Mouse (Mus musculus): ENCODE data around the gene Ripor3.

The Ripor3 gene

DNA sequence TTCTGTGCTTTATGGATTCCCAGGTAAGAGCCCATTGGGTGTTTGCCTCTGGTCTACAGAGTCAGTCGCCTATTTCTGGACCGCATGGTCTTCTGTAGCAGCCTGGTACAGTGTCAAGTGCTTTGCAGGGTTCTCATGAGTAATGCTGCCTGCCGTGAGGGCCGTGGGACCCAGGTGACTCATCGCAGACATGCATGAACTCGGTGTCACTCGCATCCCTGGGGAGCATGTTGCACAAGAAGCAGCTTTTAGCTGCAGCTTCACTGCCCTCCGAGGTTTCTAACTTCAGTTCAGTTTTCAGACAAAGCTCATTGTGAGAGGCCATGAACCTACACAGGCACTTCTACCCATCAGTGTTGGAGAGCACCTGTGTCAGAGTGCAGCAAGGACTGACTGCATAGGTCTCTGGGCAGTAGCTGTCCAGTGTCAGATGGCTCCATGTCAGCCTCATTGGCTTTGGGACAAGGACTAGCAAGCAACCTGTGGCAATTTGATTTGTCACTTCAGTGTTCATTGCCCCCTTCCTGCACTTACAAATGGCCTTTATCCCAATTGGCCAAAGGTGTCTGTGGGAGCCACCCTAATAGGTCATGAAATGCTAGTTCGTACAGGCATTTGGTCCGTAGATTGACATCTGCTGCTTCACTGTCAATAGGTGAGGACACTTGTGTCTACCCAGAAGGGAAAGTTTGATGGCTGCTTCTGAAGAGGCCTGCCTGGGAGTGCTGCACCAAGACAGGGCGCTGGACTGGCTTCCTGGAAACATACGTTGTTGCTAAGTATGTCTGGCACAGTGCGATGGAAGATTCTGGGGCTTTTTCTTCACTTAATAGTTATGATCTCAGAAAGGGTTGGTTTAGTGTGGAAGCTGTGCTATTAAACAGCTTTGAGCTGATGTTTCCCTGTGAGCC lies 58.9 kb downstream of the Ripor3 start:
- peak; percentile 36 for DNase-seq

DNA sequence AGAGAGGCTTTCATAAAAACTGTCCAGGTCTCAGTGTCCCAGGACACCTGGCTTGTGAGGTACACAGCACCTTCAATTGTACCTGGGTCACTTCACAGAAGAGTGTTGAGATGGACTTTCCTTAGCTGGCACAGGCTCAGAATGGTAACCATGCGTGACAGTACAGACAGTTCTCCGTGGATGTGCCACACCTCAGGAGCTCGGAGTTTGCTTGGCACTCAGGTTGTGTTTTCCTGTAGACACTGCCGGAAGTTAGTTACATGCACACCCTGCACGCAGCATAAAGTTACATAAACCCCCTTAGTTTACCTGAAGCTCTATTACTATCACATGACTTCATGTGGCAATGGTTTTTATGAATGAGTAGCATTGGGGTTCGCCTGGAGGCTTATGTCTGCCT lies 59.7 kb downstream of the Ripor3 start:
- peak; percentile 97 for DNase-seq

DNA sequence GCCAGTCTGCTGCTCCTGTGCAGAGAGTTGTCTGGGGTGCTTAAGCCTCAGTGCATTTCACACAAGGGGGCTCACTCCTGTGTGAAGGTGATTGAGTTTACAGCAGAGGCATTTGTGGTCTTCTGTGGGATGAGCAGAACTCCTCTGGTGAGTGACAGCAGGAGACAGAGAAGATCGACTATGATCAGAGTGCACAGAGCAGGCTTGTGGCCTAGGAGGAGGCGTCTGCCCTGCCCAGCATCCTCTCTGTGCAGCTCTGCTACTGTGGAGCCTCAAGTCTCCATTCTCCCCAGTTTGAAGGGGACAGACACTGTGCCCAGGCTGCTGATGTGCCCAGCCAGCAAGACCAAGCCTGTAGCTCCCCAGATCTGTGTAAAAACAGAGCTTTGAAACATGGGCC lies 60.6 kb downstream of the Ripor3 start:
- DNase-seq: peak; percentile 33

DNA sequence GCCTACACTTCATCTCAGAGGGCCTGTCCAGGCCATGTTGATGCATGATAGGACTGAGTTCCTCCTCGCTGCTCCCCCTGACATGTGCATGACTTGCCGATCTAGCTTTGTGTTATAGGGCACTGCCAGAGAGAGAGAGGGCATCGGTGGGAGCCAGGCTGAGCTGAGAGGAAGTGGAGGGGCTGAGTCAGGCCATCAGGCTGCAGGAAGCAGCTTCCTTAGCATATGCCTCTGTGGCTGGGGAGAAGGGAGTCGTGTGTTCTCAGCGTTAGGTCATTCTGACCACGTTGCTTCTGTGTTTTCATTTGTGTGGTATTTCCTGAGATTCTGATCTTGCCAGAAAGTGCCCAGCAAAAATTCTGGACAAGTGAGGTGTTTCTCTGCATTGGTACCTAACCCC lies 61.2 kb downstream of the Ripor3 start:
- DNase-seq: peak; percentile 26

DNA sequence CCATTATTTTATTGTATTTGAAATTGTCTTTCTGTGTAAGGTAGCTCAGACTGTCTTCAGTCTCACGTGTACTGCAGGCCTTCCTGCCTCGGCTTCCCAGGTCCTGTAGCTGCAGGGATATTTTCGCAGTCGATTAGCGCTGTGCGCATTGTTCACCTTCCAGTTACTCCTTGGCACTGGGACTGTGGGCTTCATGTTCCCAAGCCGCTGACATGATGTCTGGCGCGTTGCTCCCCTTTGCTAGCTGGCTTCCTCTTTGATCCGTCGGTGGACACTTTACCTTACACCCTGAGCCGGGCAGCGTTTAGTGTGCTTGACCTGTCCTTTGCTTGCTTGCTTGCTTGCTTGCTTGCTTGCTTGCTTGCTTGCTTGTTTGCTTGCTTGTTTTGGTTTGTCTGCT lies 61.9 kb downstream of the Ripor3 start:
- DNase-seq: no peak

DNA sequence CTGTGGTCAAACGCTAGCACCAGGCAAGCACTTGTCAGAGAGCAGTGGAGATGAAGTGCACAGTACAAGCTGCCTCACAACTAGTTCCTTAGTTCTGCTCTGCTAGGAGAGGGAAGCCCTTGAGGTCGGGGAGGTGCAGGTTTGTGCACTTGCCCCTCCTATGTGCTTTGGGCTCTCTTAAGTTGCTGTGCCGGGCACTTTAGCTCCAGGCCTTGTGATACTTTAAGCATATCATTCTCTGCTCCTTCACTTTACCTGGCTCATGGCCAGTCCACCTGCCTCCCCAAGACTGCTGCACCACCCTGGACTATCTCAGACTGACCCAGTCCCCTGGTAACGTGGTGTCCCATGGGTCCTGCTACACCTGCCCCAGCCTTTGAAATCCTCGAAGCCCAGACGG lies 62.4 kb downstream of the Ripor3 start:
- DNase-seq: no peak

DNA sequence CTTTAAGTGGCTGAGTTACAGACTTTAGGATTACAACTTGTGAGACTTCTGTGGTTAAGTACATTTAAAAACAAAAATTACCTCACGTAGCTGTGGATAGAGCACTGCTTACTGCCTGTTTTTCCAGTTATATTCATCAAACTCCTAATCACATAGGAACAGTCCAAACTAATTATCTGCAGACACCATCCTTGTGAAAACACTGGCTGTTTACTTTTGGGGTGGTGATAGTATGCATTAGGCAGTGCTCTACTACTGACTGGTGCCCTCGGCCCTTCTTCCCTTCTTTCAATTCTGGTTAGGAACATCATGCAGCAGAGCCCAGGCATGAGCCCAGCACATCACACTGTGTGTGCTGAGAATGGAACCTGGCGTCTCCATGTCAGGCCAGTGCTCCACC lies 63.2 kb downstream of the Ripor3 start:
- no peak for DNase-seq

DNA sequence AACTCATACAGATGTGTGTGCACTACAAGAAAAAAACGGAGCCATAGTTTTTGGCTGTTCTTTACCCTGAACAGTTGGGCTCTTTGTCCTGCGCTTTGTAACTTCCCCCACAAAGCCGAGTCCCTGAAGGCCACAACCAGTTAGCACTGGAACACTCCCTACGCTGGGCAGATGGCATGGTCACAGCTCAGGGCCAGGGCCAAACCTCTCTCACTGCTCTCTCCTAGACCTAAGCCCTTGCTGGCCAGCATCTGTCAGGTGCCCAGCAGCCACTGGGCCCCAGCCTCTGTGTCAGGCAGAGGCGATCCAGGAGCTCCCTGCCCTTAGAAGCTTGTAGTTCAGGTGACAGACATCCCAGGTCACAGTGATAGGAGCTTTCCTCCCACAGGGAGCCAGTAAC lies 65.0 kb downstream of the Ripor3 start:
- no peak for DNase-seq

DNA sequence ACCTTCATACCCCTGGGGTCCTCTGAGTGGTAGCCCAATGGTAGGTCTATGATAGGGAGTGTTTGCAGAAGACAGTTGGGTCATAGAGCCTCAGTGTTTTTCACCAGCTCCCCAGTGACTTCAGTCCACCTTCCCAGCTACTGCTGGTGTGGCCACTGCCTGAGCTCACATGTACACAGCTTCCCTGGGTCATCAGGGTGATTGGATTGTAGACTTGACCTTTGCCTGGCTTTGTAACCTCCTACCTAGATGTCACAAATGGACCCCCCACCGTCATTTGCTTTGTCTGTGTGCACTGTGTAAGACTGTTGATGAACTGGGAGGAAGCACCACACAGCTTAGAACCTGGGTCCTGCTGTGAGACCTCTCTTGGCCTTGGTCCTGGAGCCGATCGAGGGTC lies 66.2 kb downstream of the Ripor3 start:
- no peak for DNase-seq

DNA sequence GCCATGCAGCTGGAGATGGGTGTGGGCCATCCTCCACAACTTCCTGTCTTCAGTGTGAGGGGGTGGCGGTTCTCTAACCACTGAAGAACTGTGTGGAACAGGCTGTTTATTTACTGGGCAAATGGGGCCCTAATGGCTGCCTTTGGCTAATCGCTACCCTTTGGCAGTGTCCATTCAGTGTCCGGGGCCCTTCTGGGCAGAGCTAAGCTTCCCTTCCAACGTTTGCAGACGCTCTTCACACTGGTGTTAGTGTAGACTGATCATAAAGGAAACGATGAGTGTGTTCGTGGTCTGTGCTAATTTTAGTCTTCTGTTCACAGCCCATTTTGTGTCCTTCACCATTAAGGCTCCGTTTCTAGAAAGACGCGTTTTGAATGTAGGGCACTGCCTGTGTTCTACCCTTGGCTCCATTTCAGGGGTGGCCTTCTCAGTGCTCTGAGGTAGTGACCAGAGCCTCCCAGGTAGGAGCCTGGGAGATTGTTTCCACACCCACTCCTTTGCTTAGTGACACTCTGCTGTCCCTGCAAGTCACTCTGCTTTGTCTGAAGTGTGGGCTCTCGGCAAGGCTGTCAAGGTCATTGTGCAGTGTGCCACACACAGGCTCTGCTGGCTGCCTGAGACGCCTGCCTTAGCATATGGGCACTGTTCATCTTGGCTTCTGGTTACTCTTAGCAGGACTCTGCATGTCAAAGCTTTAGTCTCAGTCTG lies 67.3 kb downstream of the Ripor3 start:
- peak; percentile 40 for DNase-seq

DNA sequence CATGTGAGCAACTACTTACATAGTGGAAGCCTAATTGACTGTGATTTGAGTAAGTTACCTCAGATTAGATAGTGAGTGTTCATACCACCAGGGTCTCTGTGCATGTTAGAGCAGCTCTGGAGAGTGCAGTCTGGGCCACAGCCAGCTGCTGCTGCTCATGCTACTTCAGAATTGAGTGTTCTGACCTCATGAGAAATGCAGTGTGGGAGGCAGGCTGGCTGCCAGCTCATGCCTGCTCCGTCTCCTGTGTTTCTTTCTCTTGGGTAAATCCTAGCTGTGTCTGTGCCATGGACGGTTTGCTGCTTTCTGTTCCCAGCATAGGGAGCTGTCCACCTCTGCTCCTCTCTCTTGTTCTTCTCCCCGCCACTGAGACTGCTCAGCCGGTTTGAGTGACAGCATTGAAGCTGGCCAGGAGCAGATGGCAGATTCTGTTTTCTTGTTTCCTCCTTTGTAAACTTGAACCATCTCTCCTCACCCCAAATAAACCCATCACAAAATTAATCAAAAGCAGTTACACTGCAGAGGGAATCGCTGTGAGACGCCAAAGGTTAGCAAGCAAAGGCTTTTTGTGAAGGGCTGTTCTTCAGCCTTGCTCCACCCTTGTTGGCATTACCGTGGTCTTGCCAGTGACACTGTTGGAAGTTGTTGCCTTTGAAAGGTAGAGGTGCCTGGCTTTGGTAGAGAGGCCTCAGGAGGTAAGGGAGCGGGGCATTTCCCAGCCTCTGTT lies 68.1 kb downstream of the Ripor3 start:
- peak; percentile 73 for DNase-seq

DNA sequence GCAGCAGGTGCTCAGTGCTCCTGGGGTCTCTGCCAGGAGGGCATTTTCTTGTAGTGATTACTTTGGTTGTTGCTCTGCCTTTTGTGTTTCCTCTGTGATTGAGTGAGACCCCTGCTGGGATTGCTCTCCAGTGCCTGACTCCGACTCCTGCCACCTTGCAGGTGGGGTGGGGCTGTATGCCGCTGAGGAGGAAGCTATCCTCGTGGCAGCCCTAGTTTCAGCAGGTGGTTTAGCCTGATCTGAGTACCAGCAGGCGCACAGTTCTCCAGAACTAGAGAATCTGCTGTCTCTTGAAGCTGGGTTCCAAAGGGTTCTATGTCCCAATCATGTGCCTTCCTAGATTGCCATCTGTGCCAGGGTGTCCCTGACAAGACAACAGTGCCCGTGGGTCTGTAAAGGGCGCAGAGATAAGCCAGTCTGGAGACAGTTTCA lies 68.7 kb downstream of the Ripor3 start:
- no peak for DNase-seq

DNA sequence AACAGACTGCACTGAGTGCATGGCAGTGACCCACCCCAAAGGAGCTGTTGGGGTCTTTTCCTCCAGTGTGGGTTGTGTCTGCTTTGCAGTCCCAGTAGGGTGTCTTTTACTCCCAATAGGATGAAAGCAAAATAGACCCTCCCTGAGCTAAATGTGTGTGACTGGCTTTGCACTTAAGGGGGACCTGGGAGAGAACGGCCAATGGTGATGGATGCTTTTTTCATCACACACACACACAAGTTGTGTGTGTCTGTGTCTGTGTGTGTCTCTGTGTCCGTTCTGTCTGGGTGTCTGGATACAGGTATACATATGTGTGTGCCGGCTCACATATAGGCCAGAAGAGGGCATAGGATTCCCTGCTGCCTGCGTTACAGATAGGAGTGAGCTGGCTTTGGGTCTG lies 69.1 kb downstream of the Ripor3 start:
- DNase-seq: no peak

DNA sequence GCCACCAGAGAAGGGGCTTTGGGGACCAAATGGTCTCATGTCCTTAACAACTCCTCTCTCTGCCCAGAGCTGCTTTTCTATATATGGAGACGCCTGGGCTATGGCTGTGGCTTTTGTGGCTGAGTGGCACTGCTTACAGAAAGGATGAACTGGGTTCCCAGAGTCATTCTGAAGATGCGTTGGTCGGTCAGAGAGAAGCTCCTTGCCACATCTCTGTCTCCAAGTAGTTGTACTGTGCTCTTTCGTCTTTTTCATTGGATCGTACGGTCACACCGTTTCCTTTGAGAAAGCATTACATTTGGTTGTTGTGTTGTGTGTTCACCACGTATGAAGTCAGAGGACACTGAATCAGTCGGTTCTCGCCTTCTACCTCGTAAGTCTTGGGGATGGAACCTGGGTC lies 69.8 kb downstream of the Ripor3 start:
- no peak for DNase-seq

DNA sequence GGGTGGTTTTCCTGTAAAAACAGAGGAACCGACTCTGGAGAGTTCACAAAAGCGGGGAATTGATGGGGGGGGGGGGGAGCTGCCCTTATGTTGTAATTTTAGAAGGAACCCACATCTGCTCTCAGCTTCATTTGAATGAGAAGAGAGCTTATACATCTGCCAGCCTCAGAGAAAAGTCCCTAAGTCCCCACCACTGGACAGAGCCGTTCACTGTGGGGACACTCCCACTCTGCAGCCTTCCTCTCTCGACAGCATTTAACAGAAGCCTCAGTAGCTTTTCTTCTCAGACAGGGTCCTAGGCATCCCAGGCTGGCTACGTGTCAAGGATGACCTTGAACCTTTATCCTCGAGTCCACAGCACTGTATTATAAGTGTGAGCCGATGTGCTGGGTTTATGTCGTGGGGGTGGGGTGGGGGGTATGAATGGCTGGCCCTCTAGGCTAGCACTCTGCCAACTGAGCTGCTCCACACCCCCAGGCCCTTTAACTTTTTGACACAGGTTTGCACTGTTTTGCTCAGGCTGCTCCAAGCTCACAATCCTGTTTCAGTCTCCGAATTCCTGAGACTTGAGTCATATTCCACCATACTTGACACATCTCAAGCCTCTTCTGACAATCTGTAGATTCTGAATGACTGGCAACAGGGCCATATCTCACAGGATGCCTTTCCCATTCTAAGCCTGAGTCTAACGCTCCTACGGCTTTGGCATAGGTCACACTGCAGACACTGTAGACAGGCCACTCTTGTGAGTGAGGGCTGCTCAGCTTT lies 70.6 kb downstream of the Ripor3 start:
- no peak for DNase-seq

DNA sequence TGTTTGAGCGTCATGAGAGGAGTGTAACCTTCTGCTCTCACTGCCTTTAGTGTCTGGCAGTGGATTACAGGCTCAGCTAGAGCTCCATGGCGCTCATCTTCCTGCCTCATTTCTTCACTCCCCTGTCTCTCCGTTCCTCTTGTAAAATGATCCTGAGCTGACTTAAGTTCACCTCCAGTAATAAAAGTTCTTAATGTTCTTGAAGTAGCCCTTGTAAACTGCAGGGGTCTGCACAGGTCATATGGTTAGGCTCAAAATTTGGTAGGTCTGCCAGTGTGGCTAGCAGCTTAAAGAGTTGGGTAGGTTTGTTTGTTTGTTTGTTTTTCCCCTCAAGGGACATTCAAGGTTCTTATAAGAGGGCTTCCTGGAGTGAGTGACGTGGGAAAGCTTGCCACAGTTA lies 71.2 kb downstream of the Ripor3 start:
- DNase-seq: no peak

DNA sequence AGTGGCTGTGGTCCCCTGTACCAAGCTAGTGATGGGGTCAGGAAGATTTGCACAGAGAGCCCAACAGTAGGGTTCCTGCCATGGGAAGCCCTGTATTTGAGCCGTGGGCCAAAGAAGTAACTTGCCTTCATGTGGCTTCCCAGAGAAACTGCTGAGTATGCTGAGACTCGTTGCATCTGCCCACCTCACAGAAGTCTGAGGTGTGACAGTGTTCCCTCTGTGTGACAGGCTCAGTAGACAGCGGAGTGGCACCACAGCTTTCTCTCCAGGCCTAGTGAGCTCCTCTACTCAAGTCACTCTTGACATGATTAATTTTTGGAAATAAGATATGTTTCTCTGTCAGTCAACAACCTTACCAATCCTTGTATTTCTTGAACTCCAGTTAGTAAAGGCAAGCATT lies 71.6 kb downstream of the Ripor3 start:
- DNase-seq: no peak

DNA sequence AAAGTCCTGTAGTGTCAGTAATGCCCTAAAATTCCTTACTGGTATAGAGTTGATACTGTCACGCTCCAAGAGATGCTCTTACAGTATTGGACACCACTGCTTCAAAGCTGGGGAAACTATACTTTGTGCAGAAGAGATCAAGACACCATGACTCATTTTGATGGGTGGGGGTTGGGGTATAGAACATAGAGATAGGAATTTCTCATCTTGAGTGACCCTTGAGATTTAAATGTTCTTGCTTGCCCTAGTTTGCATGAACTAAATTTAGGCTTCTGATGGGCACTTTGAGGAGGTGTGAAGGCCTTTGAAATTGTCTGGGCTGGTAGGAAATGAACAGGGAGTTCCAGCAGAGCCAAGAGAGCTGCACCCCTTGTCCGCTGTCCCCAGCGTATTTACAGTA lies 74.5 kb downstream of the Ripor3 start:
- no peak for DNase-seq

DNA sequence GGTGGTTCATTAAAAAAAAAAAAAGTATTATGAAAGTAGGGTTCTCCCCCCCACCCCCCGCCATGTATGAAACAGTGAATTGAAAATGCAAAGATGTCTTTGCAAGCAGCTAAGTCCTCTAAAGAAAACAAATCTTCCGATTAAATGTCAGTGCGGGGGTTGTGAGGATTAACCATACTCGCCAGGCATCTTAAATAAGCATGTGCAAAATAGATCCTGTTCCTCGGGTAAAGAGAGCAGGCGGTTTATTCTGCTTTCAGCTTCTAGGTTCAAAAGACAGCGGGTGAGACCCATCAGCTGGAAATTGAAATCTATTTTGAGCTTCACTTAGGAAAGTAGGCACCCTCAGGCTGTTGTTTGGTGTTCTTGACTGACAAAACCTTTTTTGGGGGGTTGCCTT lies 77.0 kb downstream of the Ripor3 start:
- DNase-seq: no peak

DNA sequence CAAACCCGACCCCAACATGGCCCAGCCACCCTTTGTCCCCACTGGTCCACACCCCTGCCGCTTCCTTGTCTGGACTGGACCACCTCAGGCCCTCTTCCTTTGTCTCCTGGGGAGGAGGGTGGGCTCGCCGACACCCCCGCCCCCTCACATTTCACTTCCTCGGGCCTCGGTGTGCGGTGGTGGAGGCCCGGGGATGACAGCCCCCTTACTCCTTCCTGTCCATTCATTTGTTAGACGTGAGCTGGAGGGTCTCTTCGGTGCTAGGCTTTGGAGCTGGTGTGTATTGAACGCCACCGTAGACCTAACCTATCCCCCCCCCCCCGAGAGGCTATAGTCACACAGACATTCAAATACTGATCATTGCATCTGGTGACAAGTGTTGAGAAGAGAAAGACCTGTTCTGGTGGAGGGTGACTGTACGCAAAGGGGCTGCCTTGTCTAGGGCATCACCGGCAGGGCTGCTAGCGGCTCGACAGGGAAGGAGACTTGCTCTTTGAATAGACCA lies 77.6 kb downstream of the Ripor3 start:
- DNase-seq: no peak

DNA sequence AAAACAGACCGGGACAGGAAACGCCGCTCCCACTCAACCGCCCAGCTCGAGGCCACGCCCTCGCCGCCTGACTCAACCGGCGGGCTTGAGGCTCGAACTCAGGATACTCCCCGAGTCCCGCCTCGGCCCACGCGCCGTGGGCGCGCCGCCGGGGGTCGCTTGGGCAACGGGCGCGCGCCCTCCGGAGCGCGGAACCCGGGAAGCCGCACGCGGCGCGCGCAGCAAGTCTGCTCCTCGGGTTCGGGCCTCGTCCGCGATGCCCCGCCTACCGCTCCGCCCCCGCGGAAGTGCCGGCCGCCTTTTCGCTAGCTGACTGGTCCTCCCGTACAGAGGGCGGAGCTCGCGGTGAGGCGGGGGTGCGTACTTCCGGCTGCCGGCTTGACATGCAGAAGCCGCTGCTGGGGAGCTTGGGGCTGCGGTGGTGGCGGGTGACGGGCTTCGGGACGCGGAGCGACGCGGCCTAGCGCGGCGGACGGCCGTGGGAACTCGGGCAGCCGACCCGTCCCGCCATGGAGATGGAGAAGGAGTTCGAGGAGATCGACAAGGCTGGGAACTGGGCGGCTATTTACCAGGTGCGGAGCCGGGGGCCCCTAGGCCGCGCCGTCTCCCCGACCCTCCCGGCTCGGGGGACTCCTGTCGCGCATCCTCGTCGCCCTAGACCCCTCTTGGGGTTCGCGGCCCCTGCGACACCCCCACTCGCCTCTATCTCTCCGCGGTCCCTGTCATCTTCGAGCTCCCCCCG lies 78.3 kb downstream of the Ripor3 start, which contains the start of gene Ptpn1:
Gene Ptpn1 (plus strand): TSS at position 73 of the 742 bp plus-strand sequence.
- DNase-seq: peak; percentile 99

DNA sequence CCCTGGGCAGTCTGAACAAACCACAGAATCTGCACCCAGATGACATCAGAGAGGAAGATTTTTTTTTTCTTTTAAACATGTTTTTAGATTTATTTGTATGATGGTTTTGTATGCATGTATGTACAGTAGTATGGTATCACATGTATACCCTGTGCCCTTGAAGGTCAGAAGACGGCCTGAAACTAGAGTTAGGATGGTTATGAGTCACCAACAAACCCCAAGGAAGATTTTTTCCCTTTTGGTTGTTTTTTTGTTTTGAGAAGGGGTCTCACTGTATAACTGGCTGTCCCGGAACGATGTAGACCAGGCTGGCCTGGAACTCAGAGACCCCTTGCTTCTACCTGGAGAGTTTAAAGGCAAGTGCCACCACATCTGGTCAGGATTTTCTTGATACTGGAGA lies 79.4 kb downstream of the Ripor3 start:
- no peak for DNase-seq

All from kidney, adult 9 months (tissue).